Mouse (Mus musculus): ENCODE measurements around the gene Pde4a.

Gene Pde4a

GRCm38 (mm10) chr9:21165041-21165951 lies at the start of gene Pde4a:
Gene Pde4a (plus strand): TSS chr9:21165714.
- peak; percentile 80 for DNase-seq

GRCm38 (mm10) chr9:21117073-21117472 lies 48.4 kb upstream of the Pde4a start:
- DNase-seq = no peak

GRCm38 (mm10) chr9:21121483-21121882 lies 44.0 kb upstream of the Pde4a start:
- DNase-seq = no peak

GRCm38 (mm10) chr9:21124837-21125236 lies 40.7 kb upstream of the Pde4a start:
- DNase-seq = no peak

DNA sequence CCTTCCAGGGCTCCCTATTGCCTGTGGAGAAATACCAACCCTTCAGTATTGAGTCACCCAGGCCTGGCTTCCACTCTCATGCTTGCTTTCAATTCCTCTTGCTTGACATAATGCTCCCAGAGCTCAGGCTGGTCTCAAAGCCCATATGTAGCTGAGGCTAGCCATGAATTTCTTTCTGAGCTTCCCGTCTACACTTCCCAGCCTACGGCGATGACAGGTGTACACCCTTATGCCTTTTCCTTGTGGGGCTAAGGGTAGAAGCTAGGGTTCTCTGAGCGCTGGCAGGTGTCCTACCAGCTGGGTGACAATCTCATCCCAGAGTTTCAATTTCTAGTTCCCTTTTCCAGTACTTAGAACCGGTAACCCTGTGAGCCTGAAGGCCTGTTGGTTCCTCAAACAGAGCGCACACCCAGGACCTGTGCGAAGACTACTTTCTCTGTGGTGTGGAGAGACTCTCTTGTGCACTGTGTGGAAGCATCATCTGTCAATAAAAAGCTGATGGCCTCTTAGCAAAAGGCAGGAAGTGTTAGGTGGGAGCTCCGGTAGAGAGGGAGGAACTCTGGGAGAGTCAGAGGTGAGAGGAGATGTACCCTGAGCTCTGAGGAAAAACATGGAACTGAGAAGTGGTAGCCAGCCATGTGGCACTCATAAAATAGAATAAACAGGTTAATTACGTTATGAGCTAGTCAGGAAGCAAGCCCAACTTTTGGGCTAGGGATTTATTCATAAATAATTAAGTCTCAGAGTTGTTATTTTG lies 39.8 kb upstream of the Pde4a start:
- no peak for DNase-seq

- DNase-seq = no peak
Measured at GRCm38 (mm10) chr9:21126259-21126627, 39.3 kb upstream of the Pde4a start.

GRCm38 (mm10) chr9:21131059-21131956 lies 34.2 kb upstream of the Pde4a start, which contains the start of gene Tyk2:
Gene Tyk2 (minus strand): TSS chr9:21131243.
- DNase-seq = peak; percentile 90

- DNase-seq = no peak
Measured at GRCm38 (mm10) chr9:21132102-21132775, 33.3 kb upstream of the Pde4a start.

GRCm38 (mm10) chr9:21133064-21133707 lies 32.3 kb upstream of the Pde4a start:
- DNase-seq = no peak

GRCm38 (mm10) chr9:21134595-21135328 lies 30.8 kb upstream of the Pde4a start:
- no peak for DNase-seq

DNA sequence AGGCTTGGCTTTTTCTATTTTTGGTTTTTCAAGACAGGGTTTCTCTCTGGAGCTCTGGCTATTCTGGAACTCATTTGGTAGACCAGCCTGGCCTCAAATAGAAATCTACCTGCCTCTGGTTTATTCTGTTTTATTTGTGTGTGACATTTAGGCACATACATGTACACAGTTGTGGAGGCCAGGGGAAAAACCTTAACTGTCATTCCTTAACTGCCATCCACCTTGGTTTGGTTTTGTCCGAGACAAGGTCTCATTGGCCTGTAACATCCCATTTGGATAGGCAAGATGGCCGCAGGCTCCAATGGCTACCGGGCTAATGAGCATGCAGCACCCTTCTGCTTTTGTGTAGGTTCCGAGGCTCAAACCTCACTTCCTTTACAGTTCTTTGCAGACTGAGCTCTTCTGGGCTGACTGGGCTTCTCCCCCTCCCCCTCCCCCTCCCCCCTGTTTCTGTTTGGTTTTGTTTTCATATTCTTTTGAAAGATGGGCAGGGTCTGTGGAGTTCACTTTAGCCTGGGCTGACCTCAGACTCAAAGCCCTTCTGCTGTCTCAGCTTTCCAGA lies 30.1 kb upstream of the Pde4a start:
- DNase-seq = no peak

DNA sequence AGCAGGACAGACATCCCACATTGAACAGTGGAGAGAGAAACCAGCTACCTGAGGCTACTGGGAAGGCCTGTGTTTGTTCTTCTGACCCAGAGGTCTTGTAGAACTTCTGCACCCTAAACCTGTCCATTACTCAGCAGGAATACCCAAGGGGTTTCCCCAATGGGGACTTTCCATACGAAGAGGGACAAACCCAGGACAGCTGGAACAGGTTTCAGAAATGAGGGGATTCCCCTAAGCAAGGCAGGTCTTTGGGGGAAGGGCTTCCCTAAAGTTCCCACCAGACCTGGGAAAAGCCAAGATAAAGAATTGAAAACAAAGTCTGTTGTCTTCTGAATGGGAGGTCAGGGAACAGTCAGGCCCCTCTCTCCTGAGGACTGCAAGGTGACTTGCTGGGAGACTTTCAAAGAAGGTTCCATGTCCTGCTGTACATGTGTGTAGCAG lies 29.6 kb upstream of the Pde4a start:
- DNase-seq = no peak

GRCm38 (mm10) chr9:21136401-21136800 lies 29.1 kb upstream of the Pde4a start:
- DNase-seq = no peak

GRCm38 (mm10) chr9:21137229-21137628 lies 28.3 kb upstream of the Pde4a start:
- peak; percentile 65 for DNase-seq

DNA sequence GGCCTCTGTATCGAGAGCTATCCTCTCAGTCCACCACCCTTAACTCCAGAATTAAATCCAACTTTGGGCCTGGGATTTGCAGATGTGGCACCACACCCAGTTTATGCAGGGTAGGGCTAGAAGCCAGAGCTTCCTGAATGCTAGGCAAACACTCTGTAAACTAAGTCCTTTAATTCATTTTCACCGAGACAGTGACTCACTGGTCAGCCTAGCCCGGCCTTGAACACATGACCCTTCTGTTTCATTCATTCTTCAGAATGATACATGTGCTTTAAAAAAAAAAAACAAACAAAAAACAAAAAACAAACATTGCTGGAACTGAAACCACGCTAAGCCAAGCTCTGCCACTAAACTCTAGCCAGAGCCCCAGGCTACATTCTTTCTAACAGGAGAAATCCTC lies 27.1 kb upstream of the Pde4a start:
- DNase-seq = no peak

GRCm38 (mm10) chr9:21141922-21142321 lies 23.6 kb upstream of the Pde4a start:
- no peak for DNase-seq

- DNase-seq = no peak
Measured at GRCm38 (mm10) chr9:21144361-21144760, 21.2 kb upstream of the Pde4a start.

DNA sequence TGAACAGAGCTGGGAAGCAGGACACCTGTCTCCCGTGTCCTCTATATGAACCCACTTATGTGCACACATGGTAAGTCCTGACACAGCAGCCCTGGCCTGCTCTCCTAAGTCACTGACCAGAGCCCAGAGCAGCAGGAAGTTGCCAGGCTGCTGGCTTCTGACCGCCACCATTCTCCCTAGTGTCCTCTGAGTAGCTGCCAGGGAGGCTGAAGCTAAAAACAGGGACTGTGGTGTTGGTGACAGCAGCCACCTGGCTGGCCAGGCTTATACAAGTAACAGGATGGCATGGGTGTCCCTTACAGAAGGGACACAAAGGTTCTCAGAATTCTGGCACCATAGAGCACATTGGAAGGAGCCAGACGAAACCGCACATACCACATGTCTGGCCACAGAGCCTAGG lies 20.1 kb upstream of the Pde4a start:
- no peak for DNase-seq

GRCm38 (mm10) chr9:21146722-21147121 lies 18.8 kb upstream of the Pde4a start:
- no peak for DNase-seq

- DNase-seq = no peak
Measured at GRCm38 (mm10) chr9:21148427-21148826, 17.1 kb upstream of the Pde4a start.
